Mouse (Mus musculus) gastrocnemius, postnatal 14 days (tissue): Measurements from ENCODE around the gene Fa2h. TPM values are rescaled to one million over a fixed set of nuclear protein-coding genes. Genes with fewer than 3 reads are reported as not detected.
A peak's percentile ranks its signal among the peaks of the same experiment; 100 is the strongest.
"Not testable (repeated sequence)": the region's sequence is repeated elsewhere in the genome, so short reads cannot be mapped to it uniquely, and the experiment has no call there.

ENCODE experiments used
- DNase-seq: peaks from one replicate; pipeline ENCODE4 v3.0.0; 2021; ENCODE audit warnings: mixed read lengths
- intact Hi-C: fragments of 180-260 bp; cut with DNase I; formaldehyde crosslinking; loops from one replicate; pipeline ENCODE4 v1.15.1; 2025; ENCODE audit warnings: low total_unique reads
- total RNA-seq, 2 experiments: library from RNA; stranded (reverse); gene quantifications; 2 replicates each; pipeline ENCODE4 v1.2.3; 2021

Fa2h gene
- total RNA-seq, 2 experiments from 2014 or later: 1.5 to 7.6 TPM

DNA sequence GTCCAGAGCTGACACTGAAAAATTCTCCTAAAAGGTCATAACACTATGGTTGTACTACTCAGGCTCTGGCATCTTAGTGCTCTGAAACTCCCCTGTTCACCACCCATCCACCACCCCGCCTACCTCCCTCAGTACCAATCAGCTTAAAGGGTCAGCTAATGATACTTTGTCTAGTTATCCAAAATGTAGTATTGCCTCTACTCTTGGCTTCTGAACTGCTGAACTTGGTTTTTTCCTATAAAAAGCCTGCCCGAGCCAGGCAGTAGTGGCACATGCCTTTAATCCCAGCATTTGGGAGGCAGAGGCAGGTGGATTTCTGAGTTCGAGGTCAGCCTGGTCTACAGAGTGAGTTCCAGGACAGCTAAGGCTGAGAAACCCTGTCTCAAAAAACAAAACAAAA is 89.3 kb downstream of the Fa2h start:
- intact Hi-C loops: no loop called here
- DNase-seq: no peak

- intact Hi-C loops, DNase-seq: not testable (repeated sequence)
Measured at GRCm38 (mm10) chr8:111303076-111303803, 90.4 kb downstream of the Fa2h start.

DNA sequence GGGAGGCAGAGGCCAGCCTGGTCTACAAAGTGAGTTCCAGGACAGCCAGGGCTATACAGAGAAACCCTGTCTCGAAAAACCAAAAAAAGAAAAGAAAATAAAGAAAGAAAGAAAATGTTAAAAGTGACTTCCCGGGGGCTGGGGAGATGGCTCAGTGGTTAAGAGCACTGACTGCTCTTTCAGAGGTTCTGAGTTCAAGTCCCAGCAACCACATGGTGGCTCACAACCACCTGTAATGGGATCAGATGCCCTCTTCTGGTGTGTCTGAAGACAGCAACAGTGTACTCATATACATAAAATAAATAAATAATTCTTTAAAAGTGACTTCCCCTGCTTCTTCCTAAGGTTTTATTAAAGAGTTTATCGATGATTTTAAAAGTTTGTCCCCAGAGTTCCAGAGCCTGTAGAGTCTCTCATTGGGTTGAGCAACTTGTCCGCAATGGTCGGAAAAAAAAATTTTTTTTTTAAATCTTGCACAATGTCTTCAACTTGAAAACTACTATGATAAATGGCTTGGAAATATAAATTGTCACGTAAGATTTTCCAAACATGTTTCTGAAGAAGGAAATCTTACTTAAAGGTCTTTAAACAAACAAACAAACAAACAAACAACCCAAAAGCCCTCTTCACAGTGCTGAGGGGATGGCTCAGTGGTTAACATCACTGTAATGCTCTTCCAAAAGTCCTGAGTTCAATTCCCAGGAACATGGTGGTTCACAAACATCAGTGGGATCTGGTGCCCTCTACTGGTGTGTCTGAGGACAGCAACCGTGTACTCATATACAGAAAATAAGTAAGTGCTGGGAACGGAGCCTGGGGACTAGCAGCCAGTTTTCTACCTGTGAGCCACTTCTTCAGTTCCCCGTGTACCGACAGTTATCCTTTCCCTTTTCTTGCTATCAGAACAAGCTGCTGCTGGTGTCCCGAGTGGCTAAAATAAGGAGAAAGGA is 92.8 kb downstream of the Fa2h start:
- no peak for DNase-seq
- intact Hi-C loops: no loop called here

DNA sequence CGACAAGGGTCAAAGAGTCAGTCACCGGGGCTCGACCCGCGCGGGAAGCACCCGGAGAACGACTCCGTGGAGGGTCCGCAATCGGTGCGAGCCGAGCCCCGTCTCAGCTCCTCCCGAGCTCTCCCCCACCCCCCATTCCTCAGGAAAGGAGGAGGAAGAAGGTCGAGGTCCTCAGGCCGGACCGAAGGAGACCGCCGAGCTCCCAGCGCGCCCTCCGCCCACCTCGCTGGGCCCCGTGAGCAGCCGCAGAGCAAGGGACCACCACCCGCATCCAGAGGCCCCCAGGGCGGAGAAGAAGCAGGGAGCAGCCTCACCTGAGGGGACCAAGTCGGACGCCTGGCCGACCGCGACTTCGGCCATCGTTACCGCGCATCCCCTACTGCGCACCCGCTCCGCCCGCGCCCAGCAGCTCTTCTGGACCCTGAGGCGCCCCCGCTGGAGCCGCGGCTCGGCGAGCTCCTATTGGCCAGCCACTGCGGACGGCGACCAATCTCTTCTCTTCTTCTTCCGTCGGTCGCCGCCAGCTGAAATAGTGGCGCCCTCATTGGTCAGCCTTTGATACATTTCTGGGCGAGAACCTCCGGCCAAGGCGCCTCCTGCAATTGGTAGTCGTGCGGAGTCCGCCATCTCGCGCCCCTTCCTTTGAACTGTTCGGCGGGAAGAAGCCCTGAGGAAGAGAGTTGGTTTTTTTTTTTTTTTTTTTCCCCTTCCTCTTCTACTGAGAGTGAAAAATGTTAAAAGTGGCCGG is 93.6 kb downstream of the Fa2h start, which contains the start of gene Rfwd3:
Gene Rfwd3, minus strand, starts transcription at position 402 of the 748 bp plus-strand sequence.
- DNase-seq: peak; percentile 96
- intact Hi-C loops: no loop called here

- peak; percentile 47 for DNase-seq
- intact Hi-C loops: no loop called here
Measured at GRCm38 (mm10) chr8:111299363-111299820, 94.2 kb downstream of the Fa2h start.

GRCm38 (mm10) chr8:111298011-111298410 is 95.6 kb downstream of the Fa2h start:
- DNase-seq: no peak
- intact Hi-C loops: no loop called here

Other genes starting within 250 kb of the Fa2h start
- 10 to 100 TPM; 47.3 to 51.4 TPM for gene Glg1, start 134.6 kb downstream of the Fa2h start, total RNA-seq
- 1 to 10 TPM; 6.1 to 6.9 TPM for gene Rfwd3, start 93.6 kb downstream of the Fa2h start, total RNA-seq
- gene Mlkl, start 55.6 kb downstream of the Fa2h start, total RNA-seq: 1 to 10 TPM; 1.1 to 1.5 TPM
- gene Wdr59, start 128.3 kb upstream of the Fa2h start, total RNA-seq: 1 to 10 TPM; 8.2 to 9.9 TPM
- gene Znrf1, start 142.3 kb upstream of the Fa2h start, total RNA-seq: 10 to 100 TPM; 46.3 to 47.2 TPM
- 10 to 100 TPM; 14.1 to 16.0 TPM for gene Ldhd, start 236.6 kb upstream of the Fa2h start, total RNA-seq
- 1 to 10 TPM; 7.4 to 8.4 TPM for gene Zfp1, start 249.6 kb upstream of the Fa2h start, total RNA-seq